Mouse (Mus musculus) small intestine, adult 2 months (tissue): ENCODE data around the gene Ankrd61. TPM values are rescaled to one million over a fixed set of nuclear protein-coding genes. Genes with fewer than 3 reads are reported as not detected.

Experiments
- H3K27ac ChIP-seq: fragments of 200-500 bp; 2 replicates; pipeline ENCODE4 v1.5.1; 2012; ENCODE audit warnings: low read depth, low read length, control low read depth, inconsistent platforms; ENCODE audit not compliant: insufficient read depth
- H3K27me3 ChIP-seq: fragments of 200-500 bp; 2 replicates; pipeline ENCODE4 v1.6.1; 2012; ENCODE audit warnings: mild to moderate bottlenecking, moderate library complexity, low read length, inconsistent platforms; ENCODE audit not compliant: control insufficient read depth, insufficient read depth
- H3K36me3 ChIP-seq: fragments of 200-500 bp; 2 replicates; pipeline ENCODE4 v1.6.1; 2012; ENCODE audit warnings: mild to moderate bottlenecking, low read length, control low read depth, inconsistent platforms; ENCODE audit not compliant: control insufficient read depth, insufficient read depth
- H3K4me1 ChIP-seq: fragments of 200-500 bp; 2 replicates; pipeline ENCODE4 v1.6.1; 2012; ENCODE audit warnings: low read length, inconsistent platforms, mixed read lengths; ENCODE audit not compliant: control insufficient read depth, insufficient read depth, insufficient read length
- H3K4me3 ChIP-seq: fragments of 200-500 bp; 2 replicates; pipeline ENCODE4 v1.5.1; 2012; ENCODE audit warnings: low read depth, mild to moderate bottlenecking, control low read depth, inconsistent platforms, low read length, moderate library complexity
- CTCF ChIP-seq: fragments of 200-500 bp; IDR thresholded peaks from 2 replicates; pipeline ENCODE4 v1.5.1; 2012; ENCODE audit warnings: low read depth, mild to moderate bottlenecking, control low read depth, inconsistent platforms, low read length, moderate library complexity, mixed read lengths; ENCODE audit not compliant: insufficient replicate concordance, insufficient read length; ENCODE audit errors: extremely low read depth
- POLR2A ChIP-seq: fragments of 200-500 bp; IDR thresholded peaks from 2 replicates; pipeline ENCODE4 v1.6.1; 2012; ENCODE audit warnings: low read depth, mild to moderate bottlenecking, control low read depth, inconsistent platforms, low read length, moderate library complexity
- WGBS: fragments of 180-500 bp; shearing (Covaris S2); methylation state at CpG from one replicate; pipeline ENCODE4 v1.1.7; 2018; 5-methylcytosine and 5-hydroxymethylcytosine counted together
- polyA plus RNA-seq: library from polyadenylated mRNA; depleted of rRNA; stranded (reverse); fragments of >200 nt; gene quantifications from 2 replicates; pipeline ENCODE4 v1.2.3, GENCODE M21; 2012; rRNA removed

Gene Ankrd61
- polyA plus RNA-seq = not detected in 2 replicates

GRCm38 (mm10) chr5:143897635-143898330, at the start of gene Ankrd61:
Ankrd61 (minus strand) TSS chr5:143897685.
- Histone ChIP-seq H3K36me3 (peaks cover 63% of the 10 kb centered on the region), H3K27ac (no peak within 1 kb of the TSS), H3K27me3 (no peaks in the 10 kb centered on the region), H3K4me3 (no peak within 1 kb of the TSS), H3K4me1 (no peaks in the 10 kb centered on the region)
- 89% methylated on average over 14 of the region's 14 CpGs for WGBS
- TF ChIP-seq POLR2A (no peak), CTCF (no peak)

GRCm38 (mm10) chr5:143943231-143944125, 46.0 kb upstream of the Ankrd61 start:
- TF ChIP-seq POLR2A (no peak), CTCF (no peak)
- WGBS = 87% methylated on average over 14 of the region's 14 CpGs

GRCm38 (mm10) chr5:143941588-143941987, 44.1 kb upstream of the Ankrd61 start:
- no peaks in the 10 kb centered on the region for H3K27me3 ChIP-seq
- H3K36me3 ChIP-seq = no peaks in the 10 kb centered on the region
- TF ChIP-seq POLR2A (no peak), CTCF (no peak)
- H3K27ac ChIP-seq = no peak overlapping the region
- H3K4me3 ChIP-seq = no peak overlapping the region
- no peaks in the 10 kb centered on the region for H3K4me1 ChIP-seq
- 7% methylated on average over 10 of the region's 10 CpGs for WGBS

More at GRCm38 (mm10) chr5:143943231-143944125, 46.0 kb upstream of the Ankrd61 start:
- no peak overlapping the region for H3K4me3 ChIP-seq
- H3K27me3 ChIP-seq = no peaks in the 10 kb centered on the region
- no peaks in the 10 kb centered on the region for H3K36me3 ChIP-seq
- no peak overlapping the region for H3K27ac ChIP-seq
- no peaks in the 10 kb centered on the region for H3K4me1 ChIP-seq

GRCm38 (mm10) chr5:143936156-143936555, 38.7 kb upstream of the Ankrd61 start:
- H3K4me1 ChIP-seq = peaks cover 7% of the 10 kb centered on the region; the same call in 1 of the 2 replicates
- 88% methylated on average over 9 of the region's 9 CpGs for WGBS
- no peak overlapping the region for H3K27ac ChIP-seq
- H3K4me3 ChIP-seq = no peak overlapping the region
- H3K36me3 ChIP-seq = peaks cover under 1% of the 10 kb centered on the region; the same call in 1 of the 2 replicates
- no peaks in the 10 kb centered on the region for H3K27me3 ChIP-seq
- TF ChIP-seq POLR2A (no peak), CTCF (no peak)

GRCm38 (mm10) chr5:143933875-143934274, 36.4 kb upstream of the Ankrd61 start:
- TF ChIP-seq CTCF = no peak
- TF ChIP-seq POLR2A = no peak
- Histone ChIP-seq H3K4me1 (peaks cover 7% of the 10 kb centered on the region; the same call in 1 of the 2 replicates), H3K27me3 (no peaks in the 10 kb centered on the region), H3K4me3 (no peak overlapping the region), H3K36me3 (peaks cover 16% of the 10 kb centered on the region), H3K27ac (no peak overlapping the region)
- WGBS = 86% methylated on average over 1 of the region's 1 CpGs

- Histone ChIP-seq H3K27me3 (no peaks in the 10 kb centered on the region), H3K36me3 (peaks cover 19% of the 10 kb centered on the region), H3K4me1 (peaks cover 7% of the 10 kb centered on the region; the same call in 1 of the 2 replicates), H3K27ac (no peak overlapping the region), H3K4me3 (no peak overlapping the region)
- TF ChIP-seq CTCF (no peak), POLR2A (no peak)
- WGBS = 94% methylated on average over 11 of the region's 11 CpGs
These were observed 35.9 kb upstream of the Ankrd61 start for GRCm38 (mm10) chr5:143933414-143933813.

GRCm38 (mm10) chr5:143932831-143933230, 35.3 kb upstream of the Ankrd61 start, which contains the start of gene Rsph10b:
Rsph10b (plus strand) TSS chr5:143933035.
- WGBS = 36% methylated on average over 8 of the region's 8 CpGs
- TF ChIP-seq CTCF (no peak), POLR2A (no peak)
- Histone ChIP-seq H3K27me3 (no peaks in the 10 kb centered on the region), H3K27ac (no peak within 1 kb of the TSS), H3K4me3 (no peak within 1 kb of the TSS), H3K4me1 (peaks cover 7% of the 10 kb centered on the region; the same call in 1 of the 2 replicates), H3K36me3 (peaks cover 23% of the 10 kb centered on the region)
